Mouse (Mus musculus): ENCODE measurements around the gene Mlph.

DNA sequence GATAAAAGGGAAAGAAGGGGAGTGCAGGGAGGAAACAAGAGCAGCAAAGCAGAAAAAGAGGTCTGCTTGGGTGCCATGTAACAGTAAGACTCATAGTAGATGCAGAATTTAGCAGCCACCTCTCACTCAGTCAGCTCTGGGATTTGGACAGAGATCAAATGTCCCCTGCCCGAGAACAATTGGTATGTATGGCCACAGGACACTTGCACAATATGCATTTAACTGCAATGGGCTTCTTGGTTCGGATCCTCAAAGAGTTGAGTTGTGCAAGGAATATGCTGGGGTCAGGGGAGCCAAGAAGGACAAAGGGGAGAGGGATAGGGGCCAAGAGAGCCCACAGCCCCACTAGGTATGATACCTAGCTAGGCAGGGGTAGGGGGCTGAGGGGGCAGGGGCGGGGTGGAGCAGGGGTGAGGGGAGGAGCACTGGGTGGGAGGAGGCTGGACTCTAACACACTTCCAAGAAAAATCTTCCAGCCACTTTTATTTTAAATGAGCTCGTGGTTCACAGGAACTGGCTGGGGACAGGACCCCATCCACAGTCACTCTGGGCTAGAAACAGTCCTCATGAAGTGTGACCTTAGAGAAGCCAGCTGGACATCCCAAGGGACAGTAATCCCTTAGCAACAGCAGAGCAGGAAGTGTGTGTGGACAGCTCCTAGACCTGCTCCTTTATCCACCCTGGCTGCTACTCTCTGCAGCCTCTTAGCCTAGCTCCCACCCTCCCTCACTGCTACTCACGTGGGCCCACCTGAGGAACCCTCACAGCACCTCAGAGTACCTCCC lies 38.2 kb upstream of the Mlph start:
- TF ChIP-seq HCFC1 (IDR thresholded peaks at IDR 0.05; ENCODE audit: borderline replicate concordance, insufficient read depth, low read length) = no peak
- TF ChIP-seq CHD2 (IDR thresholded peaks at IDR 0.05; ENCODE audit: low read depth, low read length) = no peak
- no peak for TF ChIP-seq ZNF384 (IDR thresholded peaks at IDR 0.05; ENCODE audit: low read depth, low read length)
